Mouse (Mus musculus) kidney, embryonic 14.5 days (tissue): Measurements from ENCODE around the gene Sbk3. TPM values are rescaled to one million over a fixed set of nuclear protein-coding genes. Genes with fewer than 3 reads are reported as not detected.
A peak's percentile ranks its signal among the peaks of the same experiment; 100 is the strongest.

Experiments used
- ATAC-seq: fragments of 200-750 bp; cut with Nextera tagmentation; 2 replicates; pipeline ENCODE4 v1.8.0; 2017; ENCODE audit warnings: moderate number of reproducible peaks, mild to moderate bottlenecking, moderate TSS enrichment, moderate library complexity; ENCODE audit not compliant: low FRiP score, low TSS enrichment
- H3K27ac ChIP-seq: fragments of 300-500 bp; sonication (generic); 2 replicates; pipeline ENCODE4 v1.5.1; 2014; ENCODE audit warnings: low read depth, mild to moderate bottlenecking, low read length, moderate library complexity, mixed read lengths
- H3K27me3 ChIP-seq: fragments of 300-500 bp; sonication (generic); 2 replicates; pipeline ENCODE4 v1.6.1; 2014; ENCODE audit warnings: mild to moderate bottlenecking, low read length; ENCODE audit not compliant: control insufficient read depth, insufficient read depth
- H3K36me3 ChIP-seq: fragments of 300-500 bp; sonication (generic); 2 replicates; pipeline ENCODE4 v1.6.1; 2014; ENCODE audit warnings: low read length, mixed read lengths; ENCODE audit not compliant: control insufficient read depth, insufficient read depth
- H3K4me1 ChIP-seq: fragments of 300-500 bp; sonication (generic); 2 replicates; pipeline ENCODE4 v1.6.1; 2014; ENCODE audit warnings: low read length, mixed read lengths; ENCODE audit not compliant: control insufficient read depth, insufficient read depth
- H3K4me2 ChIP-seq: fragments of 300-500 bp; sonication (generic); replicated peaks from 2 replicates; pipeline ENCODE4 v1.6.1; 2014; ENCODE audit warnings: low read depth, mild to moderate bottlenecking, low read length
- H3K4me3 ChIP-seq: fragments of 300-500 bp; sonication (generic); 2 replicates; pipeline ENCODE4 v1.5.1; 2014; ENCODE audit warnings: mild to moderate bottlenecking, low read length
- H3K9ac ChIP-seq: fragments of 300-500 bp; sonication (generic); 2 replicates; pipeline ENCODE4 v1.6.1; 2014; ENCODE audit warnings: low read depth, mild to moderate bottlenecking, low read length, moderate library complexity
- H3K9me3 ChIP-seq: fragments of 300-500 bp; sonication (generic); 2 replicates; pipeline ENCODE4 v1.6.1; 2016; ENCODE audit warnings: low read length; ENCODE audit not compliant: control insufficient read depth
- WGBS: fragments of 180-500 bp; shearing (Covaris S2); extraction: QIAGEN DNeasy Blood & Tissue Kit; methylation state at CpG from one replicate; pipeline ENCODE4 v1.1.7; 2014; 5-methylcytosine and 5-hydroxymethylcytosine counted together
- polyA plus RNA-seq: library from polyadenylated mRNA; unstranded; fragments of >200 nt; fragmentation: Nextera tagmentation; extraction: Ambion mirVana; gene quantifications from 2 replicates; pipeline ENCODE4 v1.2.1, GENCODE M21; 2014

The Sbk3 gene
- polyA plus RNA-seq, 1 experiment from 2014 or later, result not detected

DNA sequence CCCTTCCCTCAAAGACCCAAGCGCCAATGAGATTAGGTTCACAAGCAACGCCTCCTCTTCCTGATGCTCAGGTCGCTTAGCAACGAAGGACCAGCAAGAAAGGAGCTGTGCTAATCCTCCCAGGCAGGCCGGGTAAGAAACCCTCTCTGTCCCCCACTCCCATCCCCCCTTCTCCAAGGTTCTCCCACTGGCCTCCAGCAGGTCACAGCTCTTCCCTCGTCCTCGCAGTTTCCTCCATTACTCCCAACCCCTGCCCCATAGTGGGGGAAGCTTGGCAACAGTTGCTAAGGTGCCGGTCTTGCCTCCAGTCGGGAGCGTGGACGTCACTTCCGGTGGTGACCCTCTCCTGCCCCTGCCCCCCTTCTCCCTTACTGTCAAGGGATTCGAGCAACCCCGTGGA lies 48.5 kb downstream of the Sbk3 start:
- Histone ChIP-seq H3K4me1 (peaks cover 47% of the 10 kb centered on the region), H3K4me2 (peak overlapping the region; percentile 51), H3K9me3 (no peaks in the 10 kb centered on the region), H3K4me3 (peak overlapping the region; percentile 26), H3K27ac (peak overlapping the region; percentile 94; the same call in 1 of the 2 replicates), H3K9ac (peak overlapping the region; percentile 50; the same call in 1 of the 2 replicates), H3K27me3 (no peaks in the 10 kb centered on the region), H3K36me3 (peaks cover 32% of the 10 kb centered on the region)
- 1% methylated on average over 14 of the region's 14 CpGs for WGBS
- peak; percentile 37 for ATAC-seq

DNA sequence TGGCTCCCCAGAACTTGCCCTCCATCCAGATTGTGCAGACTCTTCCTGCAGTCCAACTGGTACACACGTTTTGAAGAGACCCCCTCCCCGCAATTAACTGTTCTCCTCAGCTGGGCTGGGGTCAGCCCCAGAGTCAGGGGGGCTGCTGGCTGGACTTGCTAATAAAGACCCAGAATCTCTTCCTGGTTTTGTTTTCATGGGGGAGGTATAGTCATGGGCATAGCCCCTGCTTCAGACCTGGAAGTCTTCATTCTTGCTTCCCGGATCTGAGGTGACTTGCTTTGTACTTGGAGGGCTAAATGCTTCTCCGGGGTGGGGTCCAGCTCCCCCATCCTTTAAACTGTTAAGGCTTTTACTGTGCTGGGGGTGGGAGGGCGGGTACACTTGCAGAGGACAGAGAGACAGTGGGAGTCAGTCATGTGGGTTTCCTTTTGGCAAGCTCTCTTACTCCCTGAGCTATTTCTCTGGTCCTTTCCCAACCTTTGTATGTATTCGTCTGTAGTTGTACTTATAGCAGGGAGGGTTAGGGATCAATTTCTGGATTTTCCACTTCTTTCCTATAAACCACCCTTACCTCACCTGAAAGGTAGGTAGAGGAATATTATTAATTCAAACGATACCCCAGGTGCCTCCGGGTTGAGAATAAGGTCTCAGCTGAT lies 49.0 kb downstream of the Sbk3 start, which contains the start of gene Nat14:
Gene Nat14 (plus strand): TSS at position 205 of the 659 bp plus-strand sequence.
- H3K36me3 ChIP-seq, result peaks cover 32% of the 10 kb centered on the region
- peaks cover 46% of the 10 kb centered on the region for H3K4me1 ChIP-seq
- H3K27ac ChIP-seq, result peak within 1 kb of the TSS; percentile 94
- 37% methylated on average over 8 of the region's 8 CpGs for WGBS
- H3K9me3 ChIP-seq, result no peaks in the 10 kb centered on the region
- H3K27me3 ChIP-seq, result no peaks in the 10 kb centered on the region
- H3K4me3 ChIP-seq, result peak within 1 kb of the TSS; percentile 26
- H3K9ac ChIP-seq, result peak within 1 kb of the TSS; percentile 50; the same call in 1 of the 2 replicates
- H3K4me2 ChIP-seq, result peak within 1 kb of the TSS; percentile 51
- ATAC-seq, result no peak

DNA sequence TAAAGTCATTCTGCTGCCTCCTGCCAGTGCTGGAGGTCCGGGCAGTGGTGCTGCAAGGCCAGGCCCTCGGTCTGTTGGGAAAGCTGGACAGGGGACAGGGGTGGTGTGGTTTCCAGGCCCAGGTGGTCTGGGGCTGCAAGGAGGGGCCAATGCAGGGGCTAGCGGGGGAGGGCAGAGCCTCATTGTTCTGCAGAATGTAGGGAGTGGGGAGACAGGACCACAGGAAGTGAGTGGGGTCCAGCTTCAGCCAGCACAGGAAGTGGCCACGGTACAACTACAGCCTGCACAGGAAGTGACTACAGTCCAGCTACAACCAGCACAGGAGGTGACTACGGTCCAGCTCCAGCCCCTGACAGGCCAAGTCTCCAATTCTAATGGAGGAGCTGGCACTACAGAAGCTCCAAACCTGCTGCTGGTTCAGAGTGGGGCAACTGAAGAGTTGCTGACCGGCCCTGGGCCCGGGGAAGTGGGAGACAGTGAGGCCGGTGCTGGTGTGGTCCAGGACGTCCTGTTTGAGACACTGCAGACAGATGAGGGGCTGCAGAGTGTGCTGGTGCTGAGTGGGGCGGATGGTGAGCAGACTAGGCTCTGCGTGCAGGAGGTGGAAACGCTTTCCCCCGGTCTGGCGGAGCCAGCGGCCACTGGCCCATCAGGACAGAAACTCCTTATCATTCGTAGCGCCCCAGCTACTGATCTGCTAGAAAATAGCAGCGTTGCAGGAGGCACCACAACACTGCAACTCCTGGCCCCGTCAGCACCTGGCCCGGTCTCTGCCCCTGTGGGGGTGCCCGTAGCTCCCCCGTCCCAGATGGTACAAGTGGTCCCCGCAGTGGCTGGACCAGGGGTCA lies 49.8 kb downstream of the Sbk3 start:
- H3K4me2 ChIP-seq, result no peak overlapping the region
- ATAC-seq, result no peak

DNA sequence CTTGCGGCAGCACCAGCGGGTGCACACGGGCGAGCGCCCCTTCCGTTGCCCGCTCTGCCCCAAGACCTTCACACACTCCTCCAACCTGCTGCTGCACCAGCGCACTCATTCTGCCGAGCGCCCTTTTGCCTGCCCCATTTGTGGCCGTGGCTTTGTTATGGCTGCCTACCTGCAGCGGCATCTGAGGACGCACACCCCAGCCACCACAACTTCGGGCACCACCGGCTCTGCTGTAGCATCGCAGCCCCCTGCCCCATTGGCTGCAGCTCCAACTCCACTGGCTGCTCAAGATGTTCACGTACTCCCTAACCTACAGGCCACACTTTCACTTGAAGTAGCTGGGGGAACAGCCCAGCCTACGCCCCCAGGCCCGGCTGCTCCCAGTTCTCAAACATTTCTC lies 50.5 kb downstream of the Sbk3 start:
- H3K27ac ChIP-seq, result peak overlapping the region; percentile 68; the same call in 1 of the 2 replicates
- H3K27me3 ChIP-seq, result no peaks in the 10 kb centered on the region
- H3K4me2 ChIP-seq, result no peak overlapping the region
- 0 out of 2 replicates have a peak overlapping the region, but pooled peaks have one; percentile 4 for H3K9ac ChIP-seq
- 92% methylated on average over 19 of the region's 19 CpGs for WGBS
- H3K9me3 ChIP-seq, result no peaks in the 10 kb centered on the region
- peaks cover 32% of the 10 kb centered on the region for H3K36me3 ChIP-seq
- H3K4me1 ChIP-seq, result peaks cover 42% of the 10 kb centered on the region
- ATAC-seq, result no peak
- no peak overlapping the region for H3K4me3 ChIP-seq

More for the DNA sequence above, 49.8 kb downstream of the Sbk3 start:
- WGBS, result 60% methylated on average over 23 of the region's 23 CpGs
- Histone ChIP-seq H3K27me3 (no peaks in the 10 kb centered on the region), H3K4me3 (no peak overlapping the region), H3K36me3 (peaks cover 32% of the 10 kb centered on the region), H3K27ac (peak overlapping the region; percentile 68), H3K4me1 (peaks cover 46% of the 10 kb centered on the region), H3K9ac (0 out of 2 replicates have a peak overlapping the region, but pooled peaks have one; percentile 4), H3K9me3 (no peaks in the 10 kb centered on the region)

DNA sequence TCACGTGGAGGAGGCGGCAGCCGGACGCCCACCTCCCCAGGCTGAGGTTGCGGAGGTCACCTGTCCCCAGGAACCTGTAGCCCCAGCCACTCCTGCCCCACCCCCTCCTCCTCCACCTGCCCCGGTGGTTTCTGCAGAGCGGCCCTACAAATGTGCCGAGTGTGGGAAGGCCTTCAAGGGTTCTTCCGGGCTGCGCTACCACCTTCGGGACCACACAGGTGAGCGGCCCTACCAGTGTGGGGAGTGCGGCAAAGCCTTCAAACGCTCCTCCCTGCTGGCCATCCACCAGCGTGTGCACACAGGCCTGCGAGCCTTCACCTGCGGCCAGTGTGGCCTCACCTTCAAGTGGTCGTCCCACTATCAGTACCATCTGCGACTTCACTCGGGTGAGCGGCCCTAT lies 51.0 kb downstream of the Sbk3 start:
- Histone ChIP-seq H3K4me1 (peaks cover 39% of the 10 kb centered on the region), H3K27ac (no peak overlapping the region)

DNA sequence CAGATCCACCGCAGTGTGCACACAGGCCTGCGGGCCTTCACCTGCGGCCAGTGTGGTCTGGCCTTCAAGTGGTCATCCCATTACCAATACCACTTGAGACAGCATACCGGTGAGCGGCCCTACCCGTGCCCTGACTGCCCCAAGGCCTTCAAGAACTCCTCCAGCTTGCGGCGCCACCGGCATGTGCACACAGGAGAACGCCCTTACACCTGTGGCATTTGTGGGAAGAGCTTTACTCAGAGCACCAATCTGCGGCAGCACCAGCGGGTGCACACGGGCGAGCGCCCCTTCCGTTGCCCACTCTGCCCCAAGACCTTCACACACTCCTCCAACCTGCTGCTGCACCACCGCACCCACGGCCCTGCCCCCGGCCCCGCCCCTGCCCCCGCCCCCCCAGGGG lies 51.9 kb downstream of the Sbk3 start:
- peaks cover 32% of the 10 kb centered on the region for H3K36me3 ChIP-seq
- no peak for ATAC-seq
- H3K4me3 ChIP-seq, result no peak overlapping the region
- H3K4me2 ChIP-seq, result no peak overlapping the region
- H3K9ac ChIP-seq, result no peak overlapping the region
- no peak overlapping the region for H3K27ac ChIP-seq
- H3K27me3 ChIP-seq, result no peaks in the 10 kb centered on the region
- H3K9me3 ChIP-seq, result no peaks in the 10 kb centered on the region
- H3K4me1 ChIP-seq, result peaks cover 34% of the 10 kb centered on the region
- WGBS, result 85% methylated on average over 21 of the region's 21 CpGs

More for the DNA sequence above, 51.0 kb downstream of the Sbk3 start:
- peaks cover 32% of the 10 kb centered on the region for H3K36me3 ChIP-seq
- no peaks in the 10 kb centered on the region for H3K27me3 ChIP-seq
- H3K4me2 ChIP-seq, result no peak overlapping the region
- no peak overlapping the region for H3K9ac ChIP-seq
- 81% methylated on average over 21 of the region's 21 CpGs for WGBS
- ATAC-seq, result no peak
- no peak overlapping the region for H3K4me3 ChIP-seq
- H3K9me3 ChIP-seq, result no peaks in the 10 kb centered on the region

DNA sequence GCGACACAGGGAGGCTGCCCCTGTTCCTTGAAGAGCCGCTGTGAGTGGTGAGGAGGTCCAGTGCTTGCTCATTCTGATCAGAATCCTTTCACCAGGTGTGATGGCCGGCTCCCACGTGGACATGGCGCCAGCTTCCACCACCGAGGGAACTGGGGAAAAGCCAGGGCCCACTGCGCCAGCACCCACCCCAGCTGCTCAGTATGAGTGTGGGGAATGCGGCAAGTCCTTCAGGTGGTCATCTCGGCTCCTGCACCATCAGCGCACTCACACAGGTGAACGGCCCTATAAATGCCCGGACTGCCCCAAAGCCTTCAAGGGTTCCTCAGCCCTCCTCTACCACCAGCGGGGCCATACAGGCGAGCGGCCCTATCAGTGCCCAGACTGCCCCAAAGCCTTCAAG lies 52.3 kb downstream of the Sbk3 start:
- H3K27ac ChIP-seq, result no peak overlapping the region
- H3K36me3 ChIP-seq, result peaks cover 32% of the 10 kb centered on the region
- ATAC-seq, result no peak
- peaks cover 30% of the 10 kb centered on the region for H3K4me1 ChIP-seq
- no peaks in the 10 kb centered on the region for H3K9me3 ChIP-seq
- H3K4me3 ChIP-seq, result no peak overlapping the region
- no peak overlapping the region for H3K9ac ChIP-seq
- WGBS, result 94% methylated on average over 15 of the region's 15 CpGs
- no peak overlapping the region for H3K4me2 ChIP-seq
- no peaks in the 10 kb centered on the region for H3K27me3 ChIP-seq

DNA sequence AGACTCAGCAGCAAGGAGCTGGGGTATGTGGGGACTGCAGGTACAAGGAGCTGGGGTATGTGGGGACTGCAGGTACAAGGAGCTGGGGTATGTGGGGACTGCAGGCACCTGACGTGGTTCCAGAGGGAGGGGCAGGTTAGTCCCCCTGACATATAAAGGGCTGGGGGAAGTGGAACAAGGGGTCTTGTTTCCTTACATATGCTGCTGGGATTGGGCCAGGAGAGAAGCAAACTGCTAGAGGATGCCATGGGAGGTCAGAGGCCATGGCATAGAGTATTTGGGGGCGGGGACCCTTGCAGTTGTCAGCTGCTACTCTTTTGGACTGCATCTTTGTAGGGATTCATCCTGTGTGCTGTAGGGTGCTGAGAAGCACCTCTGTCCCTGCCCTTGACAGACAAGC lies 53.5 kb downstream of the Sbk3 start:
- H3K4me3 ChIP-seq, result no peak overlapping the region
- peaks cover 18% of the 10 kb centered on the region for H3K4me1 ChIP-seq
- H3K9me3 ChIP-seq, result no peaks in the 10 kb centered on the region
- no peak overlapping the region for H3K27ac ChIP-seq
- H3K36me3 ChIP-seq, result peaks cover 32% of the 10 kb centered on the region
- no peaks in the 10 kb centered on the region for H3K27me3 ChIP-seq
- no peak overlapping the region for H3K4me2 ChIP-seq
- no peak for ATAC-seq
- 89% methylated on average over 2 of the region's 2 CpGs for WGBS
- no peak overlapping the region for H3K9ac ChIP-seq
